Mouse (Mus musculus) colon, adult 2 months (tissue): ENCODE data around the gene Prkca. TPM values are rescaled to one million over a fixed set of nuclear protein-coding genes. Genes with fewer than 3 reads are reported as not detected.

ENCODE experiments used
- polyA plus RNA-seq: library from polyadenylated mRNA; depleted of rRNA; stranded (reverse); fragments of >200 nt; gene quantifications from 2 replicates; pipeline ENCODE4 v1.2.3, GENCODE M21; 2012; rRNA removed

The Prkca gene
- polyA plus RNA-seq: 14.4 and 15.6 TPM in 2 replicates

DNA sequence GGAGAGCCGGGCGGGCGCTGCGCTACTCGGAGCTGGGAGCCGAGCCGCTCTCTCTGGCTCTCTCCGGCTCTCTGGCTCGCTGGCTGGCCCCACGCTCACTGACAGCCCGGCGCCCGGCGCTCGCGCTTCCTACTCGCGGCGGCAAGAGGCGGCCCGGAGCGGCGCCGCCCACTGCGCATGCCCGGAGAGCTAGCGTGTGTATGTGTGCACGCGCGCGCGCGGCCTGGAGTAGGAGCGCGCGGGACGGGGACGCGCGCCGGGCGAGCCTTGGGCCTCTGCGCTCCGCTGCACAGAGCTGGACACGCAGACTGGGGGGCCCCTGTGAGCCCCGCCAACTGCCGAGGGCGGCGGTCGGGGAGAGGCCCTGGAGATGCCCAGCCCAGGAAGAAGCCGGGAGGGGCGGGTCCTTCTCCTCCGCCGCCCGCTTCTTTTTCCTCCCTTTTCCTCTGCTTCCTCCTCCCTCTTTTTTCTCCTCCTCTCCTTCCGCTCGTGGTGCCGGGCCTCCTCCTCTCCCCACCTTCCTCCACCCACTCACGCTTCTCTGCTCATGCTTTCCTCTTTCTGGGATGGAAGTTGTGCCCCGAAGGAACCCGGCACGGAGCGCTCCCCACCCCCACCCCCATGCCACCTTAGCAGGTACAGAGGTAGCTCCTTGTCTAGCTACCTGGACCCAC is at the start of gene Prkca:
Gene Prkca, minus strand, starts transcription at position 140 of the 674 bp plus-strand sequence.

DNA sequence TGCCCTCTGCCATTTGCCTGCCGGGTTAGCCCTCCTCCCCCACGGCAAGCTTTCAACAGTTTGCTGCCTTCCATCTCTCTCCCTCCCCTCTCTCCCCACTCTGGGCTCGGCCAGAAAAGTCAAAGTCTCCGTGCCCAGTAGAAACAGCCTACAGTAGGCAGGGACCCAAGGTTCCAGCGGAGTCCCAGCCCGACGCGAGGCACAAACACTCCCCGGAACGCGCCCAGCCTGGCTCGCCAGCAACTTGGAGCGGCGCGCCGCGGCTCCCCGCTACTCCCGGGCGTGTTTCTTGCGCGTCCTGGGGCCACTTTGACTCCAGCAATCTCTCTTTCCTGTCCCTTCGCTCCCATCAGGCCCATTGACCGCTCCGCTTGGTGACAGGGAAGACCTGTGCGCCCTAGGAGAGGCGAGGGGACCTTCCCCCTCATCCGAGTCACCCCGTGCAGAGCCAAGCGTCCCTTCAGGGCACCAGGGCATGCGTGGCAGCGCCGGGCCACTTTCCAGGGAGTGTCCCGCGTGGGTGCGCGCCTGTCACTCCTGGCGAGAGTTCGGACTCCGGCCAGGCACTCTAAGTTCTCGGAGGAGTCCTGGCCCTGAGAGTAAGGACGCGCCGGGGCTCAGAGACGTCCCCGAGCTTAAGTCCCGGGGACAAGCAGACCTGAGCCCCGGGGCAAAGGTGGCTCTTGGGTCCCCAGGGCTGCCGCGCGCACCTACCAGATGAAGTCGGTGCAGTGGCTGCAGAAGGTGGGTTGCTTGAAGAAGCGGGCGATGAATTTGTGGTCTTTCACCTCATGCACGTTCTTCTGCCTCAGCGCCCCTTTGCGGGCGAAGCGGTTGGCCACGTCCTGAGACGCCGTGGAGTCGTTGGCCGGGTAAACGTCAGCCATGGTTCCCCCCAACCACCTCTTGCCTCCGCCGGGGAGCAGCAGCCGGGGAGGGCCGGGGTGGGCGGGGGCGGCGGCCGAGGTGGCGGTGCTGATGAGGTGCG is 653 bp downstream of the Prkca start, which contains the start of gene Apoh:
Gene Apoh, plus strand, starts transcription at position 574 of the 988 bp plus-strand sequence.

DNA sequence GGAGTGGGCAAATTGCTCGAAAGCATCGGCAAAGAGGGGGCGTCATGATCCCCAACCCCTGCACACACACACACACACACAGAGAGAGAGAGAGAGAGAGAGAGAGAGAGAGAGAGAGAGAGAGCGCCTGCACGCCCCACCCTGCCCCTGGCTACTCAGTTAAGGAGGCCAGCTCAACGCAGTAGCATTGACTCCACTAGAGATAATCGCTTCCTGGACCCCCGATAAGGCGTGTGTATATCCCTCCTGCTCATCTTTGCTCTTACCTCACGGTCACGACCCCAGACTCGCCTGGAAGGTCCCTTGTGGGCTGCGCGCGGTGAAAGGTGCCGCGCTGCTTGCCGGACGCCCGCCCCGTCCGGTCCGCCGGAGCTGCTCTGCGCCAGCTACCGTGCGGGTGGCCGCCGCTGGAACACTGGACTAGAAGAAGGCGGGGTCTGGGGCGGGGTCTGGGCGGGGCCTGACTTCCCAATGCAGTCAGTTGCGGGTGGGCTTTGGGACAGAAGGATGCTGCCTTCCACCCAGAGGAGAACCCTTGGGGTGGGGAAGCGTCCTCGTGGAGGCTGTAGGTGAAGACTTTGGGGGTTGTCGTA is 429.0 kb downstream of the Prkca start, which contains the start of gene Cacng5:
Gene Cacng5, minus strand, starts transcription at position 422 of the 593 bp plus-strand sequence.

Other genes starting within 250 kb of the Prkca start
- gene Apoh, start 574 bp downstream of the Prkca start, polyA plus RNA-seq: 0.19 and 2.1 TPM in 2 replicates
- 0.16 TPM in 1 of 2 replicates, not detected in the other for gene Cep112, start 81.3 kb upstream of the Prkca start, polyA plus RNA-seq